Mouse (Mus musculus): ENCODE measurements around the gene Vps9d1.
"Not testable (repeated sequence)": the region's sequence is repeated elsewhere in the genome, so short reads cannot be mapped to it uniquely, and the experiment has no call there.

The Vps9d1 gene

GRCm38 (mm10) chr8:123252925-123253324, 1.2 kb downstream of the Vps9d1 start:
- DNase-seq, result no peak

- no peak for DNase-seq
Measured at GRCm38 (mm10) chr8:123250940-123251339, 3.2 kb downstream of the Vps9d1 start.

- DNase-seq, result no peak
Measured at GRCm38 (mm10) chr8:123248596-123248995, 5.6 kb downstream of the Vps9d1 start.

GRCm38 (mm10) chr8:123247748-123248147, 6.4 kb downstream of the Vps9d1 start:
- no peak for DNase-seq

GRCm38 (mm10) chr8:123245543-123245942, 8.6 kb downstream of the Vps9d1 start:
- DNase-seq, result no peak

GRCm38 (mm10) chr8:123244382-123244781, 9.8 kb downstream of the Vps9d1 start:
- DNase-seq, result no peak

GRCm38 (mm10) chr8:123243053-123243452, 11.1 kb downstream of the Vps9d1 start:
- no peak for DNase-seq

- DNase-seq, result no peak
Measured at GRCm38 (mm10) chr8:123242107-123242923, 11.8 kb downstream of the Vps9d1 start.

- no peak for DNase-seq
Measured at GRCm38 (mm10) chr8:123239398-123239797, 14.8 kb downstream of the Vps9d1 start.

- DNase-seq, result peak; percentile 87
Measured at GRCm38 (mm10) chr8:123235520-123236497, 18.3 kb downstream of the Vps9d1 start, which contains the start of gene Spata2l. TSS of gene Spata2l (minus strand) at chr8:123236233.

GRCm38 (mm10) chr8:123234918-123235519, 19.1 kb downstream of the Vps9d1 start:
- DNase-seq, result peak; percentile 74

- DNase-seq, result no peak
Measured at GRCm38 (mm10) chr8:123233760-123234159, 20.4 kb downstream of the Vps9d1 start.

- no peak for DNase-seq
Measured at GRCm38 (mm10) chr8:123233300-123233699, 20.8 kb downstream of the Vps9d1 start.

GRCm38 (mm10) chr8:123232553-123232952, 21.6 kb downstream of the Vps9d1 start:
- DNase-seq, result no peak

GRCm38 (mm10) chr8:123231742-123232141, 22.4 kb downstream of the Vps9d1 start:
- DNase-seq, result no peak

GRCm38 (mm10) chr8:123230326-123230725, 23.8 kb downstream of the Vps9d1 start:
- not testable (repeated sequence) for DNase-seq

- no peak for DNase-seq
Measured at GRCm38 (mm10) chr8:123228416-123228815, 25.7 kb downstream of the Vps9d1 start.

- DNase-seq, result peak; percentile 92
Measured at GRCm38 (mm10) chr8:123224278-123225266, 29.6 kb downstream of the Vps9d1 start, which contains the start of gene Cdk10. TSS of gene Cdk10 (plus strand) at chr8:123224842.

- DNase-seq, result no peak
Measured at GRCm38 (mm10) chr8:123220917-123221316, 33.2 kb downstream of the Vps9d1 start.

- no peak for DNase-seq
Measured at GRCm38 (mm10) chr8:123215430-123215829, 38.7 kb downstream of the Vps9d1 start.

GRCm38 (mm10) chr8:123213118-123213772, 40.9 kb downstream of the Vps9d1 start:
- no peak for DNase-seq
